Mouse (Mus musculus): Measurements from ENCODE around the gene Cntn4. TPM values are rescaled to one million over a fixed set of nuclear protein-coding genes. Genes with fewer than 3 reads are reported as not detected.

Cntn4 gene
- polyA plus RNA-seq, 1 experiment from 2014 or later: 0.09 TPM

DNA sequence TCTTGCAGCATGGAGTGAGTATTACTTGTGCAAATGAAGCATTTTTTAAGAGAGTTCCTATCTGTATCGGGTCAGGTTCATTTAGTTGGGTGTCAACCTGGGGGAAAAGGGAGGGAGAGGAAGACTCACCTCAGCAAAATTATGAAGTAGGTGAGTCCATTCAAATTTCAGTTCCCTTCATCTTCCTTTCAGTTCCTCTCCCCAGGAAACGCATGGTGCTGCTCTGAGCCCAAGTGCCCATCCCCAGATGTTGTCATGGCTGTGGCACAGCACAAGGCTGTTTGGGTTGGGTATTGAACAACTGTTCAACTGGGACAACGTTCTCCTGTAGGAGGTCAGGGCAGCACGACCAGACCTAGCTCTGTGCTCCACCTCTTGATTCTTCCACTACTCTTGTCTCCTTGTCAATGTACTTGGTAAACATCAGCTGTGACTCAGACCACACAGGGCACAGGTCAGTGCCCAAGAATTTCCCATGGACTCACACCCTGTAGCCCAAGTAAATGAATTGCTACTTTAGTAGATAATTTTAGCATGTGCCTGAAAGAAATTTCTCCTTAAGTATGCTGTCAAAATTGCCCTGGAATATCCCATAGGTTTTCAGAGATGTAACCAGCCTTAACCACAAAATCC, 1052.3 kb downstream of the Cntn4 start:
- 49% methylated on average over 4 of the region's 4 CpGs for WGBS (ENCODE audit: insufficient replicate concordance)
- Histone ChIP-seq H3K27ac (ENCODE audit: low read length) (no peak overlapping the region), H3K36me3 (ENCODE audit: control insufficient read depth, insufficient read depth) (no peaks in the 10 kb centered on the region), H3K4me3 (ENCODE audit: low read depth, low read length) (no peak overlapping the region), H3K9ac (ENCODE audit: low read depth, low read length) (no peak overlapping the region), H3K4me2 (ENCODE audit: low read depth, low read length) (no peak overlapping the region), H3K9me3 (replicated peaks; ENCODE audit: control insufficient read depth, low read length) (no peaks in the 10 kb centered on the region), H3K27me3 (ENCODE audit: control insufficient read depth, insufficient read depth, low read depth, low read length) (no peaks in the 10 kb centered on the region), H3K4me1 (ENCODE audit: control insufficient read depth, low read depth, low read length) (no peaks in the 10 kb centered on the region)
- ATAC-seq (ENCODE audit: low read depth): no peak

DNA sequence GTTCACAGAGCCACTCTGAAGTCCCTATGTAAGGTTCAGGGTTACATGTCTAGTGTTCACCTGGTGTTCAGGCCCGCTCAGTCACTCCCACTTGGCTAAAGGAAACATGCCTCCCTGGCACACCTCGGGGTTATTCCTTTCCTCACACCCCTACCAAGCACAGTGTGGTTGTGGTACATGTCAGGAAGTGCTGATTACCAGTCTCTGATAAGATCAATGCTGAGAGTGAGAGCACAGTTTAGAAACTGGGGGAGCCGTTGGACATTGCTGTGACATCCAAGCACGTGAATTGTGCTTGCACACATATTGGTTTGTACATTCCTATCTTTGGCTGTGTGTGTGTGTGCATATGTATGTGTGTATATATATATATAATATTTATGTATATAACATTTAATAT, 1055.1 kb downstream of the Cntn4 start:
- H3K27ac ChIP-seq (ENCODE audit: low read length): no peak overlapping the region
- WGBS (ENCODE audit: insufficient replicate concordance): 22% methylated on average over 4 of the region's 4 CpGs

DNA sequence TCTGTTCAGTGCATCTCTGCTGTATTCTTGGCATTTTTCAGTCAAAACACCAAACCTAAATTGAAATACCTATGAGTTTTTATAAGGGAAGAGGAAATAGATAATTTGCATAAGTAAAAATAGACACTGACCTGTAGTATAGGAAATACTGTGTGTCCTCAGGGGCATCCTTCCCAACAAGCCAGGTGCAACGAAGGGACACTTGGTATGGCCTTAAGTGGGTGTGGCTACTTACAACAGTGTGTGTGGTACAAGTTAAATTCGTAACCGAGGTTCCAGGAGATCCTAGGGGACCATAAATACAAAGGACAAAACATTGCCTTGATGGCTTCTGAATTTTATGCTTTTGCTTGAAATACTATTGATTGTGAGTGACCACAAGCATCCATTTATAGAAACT, 1060.8 kb downstream of the Cntn4 start:
- Histone ChIP-seq H3K4me2 (ENCODE audit: low read depth, low read length) (no peak overlapping the region), H3K4me3 (ENCODE audit: low read depth, low read length) (no peak overlapping the region), H3K9ac (ENCODE audit: low read depth, low read length) (no peak overlapping the region), H3K4me1 (ENCODE audit: control insufficient read depth, low read depth, low read length) (no peaks in the 10 kb centered on the region), H3K27me3 (ENCODE audit: control insufficient read depth, insufficient read depth, low read depth, low read length) (no peaks in the 10 kb centered on the region), H3K27ac (ENCODE audit: low read length) (no peak overlapping the region), H3K36me3 (ENCODE audit: control insufficient read depth, insufficient read depth) (no peaks in the 10 kb centered on the region), H3K9me3 (replicated peaks; ENCODE audit: control insufficient read depth, low read length) (no peaks in the 10 kb centered on the region)
- ATAC-seq (ENCODE audit: low read depth): no peak
- WGBS (ENCODE audit: insufficient replicate concordance): 68% methylated on average over 3 of the region's 3 CpGs

More for the DNA sequence above, 1055.1 kb downstream of the Cntn4 start:
- Histone ChIP-seq H3K9ac (ENCODE audit: low read depth, low read length) (no peak overlapping the region), H3K4me3 (ENCODE audit: low read depth, low read length) (no peak overlapping the region), H3K27me3 (ENCODE audit: control insufficient read depth, insufficient read depth, low read depth, low read length) (no peaks in the 10 kb centered on the region), H3K4me2 (ENCODE audit: low read depth, low read length) (no peak overlapping the region), H3K36me3 (ENCODE audit: control insufficient read depth, insufficient read depth) (no peaks in the 10 kb centered on the region), H3K4me1 (ENCODE audit: control insufficient read depth, low read depth, low read length) (no peaks in the 10 kb centered on the region), H3K9me3 (replicated peaks; ENCODE audit: control insufficient read depth, low read length) (no peaks in the 10 kb centered on the region)
- ATAC-seq (ENCODE audit: low read depth): no peak

DNA sequence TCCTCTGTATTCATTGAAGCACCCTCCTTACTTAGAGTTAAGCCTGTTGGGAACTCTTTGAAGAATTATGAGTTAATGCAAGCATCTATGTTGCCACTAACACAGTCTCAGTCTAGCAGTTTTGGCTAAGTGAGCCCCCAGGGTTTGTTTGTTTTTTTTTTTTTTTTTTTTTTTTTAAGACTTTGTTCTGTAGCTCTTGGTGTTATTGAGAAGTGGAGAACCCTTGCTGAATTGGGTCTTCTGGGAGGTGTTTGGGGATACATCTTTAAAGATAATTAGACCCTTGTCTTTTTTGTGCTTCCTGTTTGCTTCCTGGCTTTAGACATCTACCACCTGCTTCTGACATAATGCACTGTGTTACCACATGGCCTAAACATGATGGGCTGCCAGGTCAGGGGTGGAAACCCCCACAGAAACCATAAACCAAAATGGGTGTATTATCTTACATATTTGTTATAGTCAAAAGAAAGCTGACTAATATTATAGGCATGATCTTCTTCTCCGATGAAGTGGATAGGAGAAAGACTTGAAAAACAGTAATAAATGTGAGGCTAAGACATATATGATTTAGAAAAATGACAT, 1062.9 kb downstream of the Cntn4 start:
- no peak overlapping the region for H3K9ac ChIP-seq (ENCODE audit: low read depth, low read length)
- no peak overlapping the region for H3K4me3 ChIP-seq (ENCODE audit: low read depth, low read length)
- no peaks in the 10 kb centered on the region for H3K36me3 ChIP-seq (ENCODE audit: control insufficient read depth, insufficient read depth)
- H3K4me2 ChIP-seq (ENCODE audit: low read depth, low read length): no peak overlapping the region
- no peaks in the 10 kb centered on the region for H3K4me1 ChIP-seq (ENCODE audit: control insufficient read depth, low read depth, low read length)
- H3K9me3 ChIP-seq (replicated peaks; ENCODE audit: control insufficient read depth, low read length): no peaks in the 10 kb centered on the region
- no peak for ATAC-seq (ENCODE audit: low read depth)
- H3K27me3 ChIP-seq (ENCODE audit: control insufficient read depth, insufficient read depth, low read depth, low read length): no peaks in the 10 kb centered on the region
- no peak overlapping the region for H3K27ac ChIP-seq (ENCODE audit: low read length)
- 59% methylated on average over 1 of the region's 1 CpGs for WGBS (ENCODE audit: insufficient replicate concordance)

DNA sequence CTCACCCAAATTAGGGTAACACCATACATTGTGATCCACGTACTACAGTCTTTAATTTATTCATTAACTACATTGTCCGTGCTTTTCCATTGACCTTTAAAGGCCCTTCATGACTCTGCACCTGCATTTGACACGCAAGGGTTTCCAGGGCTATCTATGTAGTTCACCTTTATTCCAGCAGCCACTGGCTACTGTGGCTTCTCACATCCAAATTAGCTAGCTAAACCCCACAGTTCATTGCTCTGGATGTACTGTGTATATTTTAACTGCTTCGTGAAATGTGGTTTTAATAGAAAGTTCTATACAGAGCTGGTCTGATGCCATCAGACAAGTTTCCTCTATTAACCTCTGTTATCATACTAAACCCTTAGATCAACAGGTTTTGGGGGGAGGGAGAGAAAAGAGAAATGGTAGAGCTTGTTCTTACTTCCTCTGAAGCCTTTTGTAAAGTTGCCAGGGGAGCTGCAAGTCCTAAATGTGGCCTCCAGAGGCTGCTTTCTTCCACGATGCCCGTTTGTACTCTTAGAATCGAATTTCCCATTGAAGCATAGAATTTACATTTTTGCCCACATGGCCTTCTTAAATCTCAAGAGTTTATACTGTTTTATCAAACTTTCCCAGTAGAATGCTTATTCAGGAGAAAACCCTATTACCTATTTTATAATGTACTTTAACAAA, 1066.2 kb downstream of the Cntn4 start:
- no peaks in the 10 kb centered on the region for H3K4me1 ChIP-seq (ENCODE audit: control insufficient read depth, low read depth, low read length)
- no peak for ATAC-seq (ENCODE audit: low read depth)
- no peaks in the 10 kb centered on the region for H3K36me3 ChIP-seq (ENCODE audit: control insufficient read depth, insufficient read depth)
- no peak overlapping the region for H3K4me3 ChIP-seq (ENCODE audit: low read depth, low read length)
- H3K27ac ChIP-seq (ENCODE audit: low read length): no peak overlapping the region
- 54% methylated on average over 7 of the region's 7 CpGs for WGBS (ENCODE audit: insufficient replicate concordance)
- no peak overlapping the region for H3K4me2 ChIP-seq (ENCODE audit: low read depth, low read length)
- H3K9me3 ChIP-seq (replicated peaks; ENCODE audit: control insufficient read depth, low read length): no peaks in the 10 kb centered on the region
- H3K9ac ChIP-seq (ENCODE audit: low read depth, low read length): no peak overlapping the region
- no peaks in the 10 kb centered on the region for H3K27me3 ChIP-seq (ENCODE audit: control insufficient read depth, insufficient read depth, low read depth, low read length)

DNA sequence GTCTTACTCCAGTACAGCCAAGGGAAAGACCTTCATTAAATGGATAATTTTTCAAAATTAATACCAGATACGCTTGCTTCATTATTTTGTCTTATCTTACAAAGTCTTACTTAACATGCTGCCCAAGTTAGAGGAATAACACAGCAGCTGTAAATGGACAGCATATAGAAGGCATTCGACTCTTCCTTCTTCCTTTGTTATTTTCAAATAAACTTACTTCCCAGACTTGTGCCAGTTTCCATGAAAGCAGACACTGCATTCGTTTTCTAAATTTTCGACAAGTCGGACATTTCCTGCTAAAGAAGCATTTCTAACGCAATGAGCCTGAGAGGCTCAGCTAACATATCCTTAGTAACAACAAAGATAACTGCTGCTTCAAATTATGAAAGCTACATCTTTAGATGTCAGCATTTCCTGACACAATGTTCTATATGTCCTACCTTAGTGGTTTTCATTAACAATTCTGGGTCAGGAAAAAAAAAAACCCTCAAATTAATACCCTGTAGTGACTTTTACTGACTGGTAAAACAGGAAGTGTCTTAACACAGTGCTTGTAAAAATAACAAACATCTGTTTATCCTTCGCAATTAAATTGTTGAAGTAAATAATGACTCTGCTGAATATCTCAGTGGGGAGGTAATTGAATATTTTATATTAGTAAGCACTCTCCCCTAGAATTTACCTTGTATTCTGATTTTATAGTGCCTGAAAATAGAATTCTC, 1068.4 kb downstream of the Cntn4 start:
- H3K4me2 ChIP-seq (ENCODE audit: low read depth, low read length): no peak overlapping the region
- no peak for ATAC-seq (ENCODE audit: low read depth)
- 42% methylated on average over 7 of the region's 7 CpGs for WGBS (ENCODE audit: insufficient replicate concordance)

DNA sequence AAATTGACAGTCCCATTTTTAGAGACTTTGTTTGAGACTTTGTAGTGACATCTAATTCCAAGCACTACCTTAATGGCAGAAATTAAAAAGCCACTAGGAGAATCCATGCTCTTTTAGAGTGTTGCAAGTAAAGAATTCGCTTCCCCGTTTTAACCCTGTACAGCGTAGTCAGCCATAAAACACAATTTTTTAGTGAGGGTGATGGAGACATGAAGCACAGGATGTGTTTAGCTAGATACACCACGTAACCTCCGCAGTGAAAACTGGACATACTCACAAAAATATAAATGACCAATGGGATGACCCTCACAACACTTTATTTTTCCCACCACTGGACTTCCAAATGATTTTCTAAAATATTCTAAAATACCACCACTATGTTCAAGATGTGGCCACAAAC, 1069.8 kb downstream of the Cntn4 start:
- Histone ChIP-seq H3K36me3 (ENCODE audit: control insufficient read depth, insufficient read depth) (no peaks in the 10 kb centered on the region), H3K27ac (ENCODE audit: low read length) (no peak overlapping the region), H3K4me2 (ENCODE audit: low read depth, low read length) (no peak overlapping the region), H3K27me3 (ENCODE audit: control insufficient read depth, insufficient read depth, low read depth, low read length) (no peaks in the 10 kb centered on the region), H3K4me1 (ENCODE audit: control insufficient read depth, low read depth, low read length) (no peaks in the 10 kb centered on the region), H3K9ac (ENCODE audit: low read depth, low read length) (no peak overlapping the region), H3K4me3 (ENCODE audit: low read depth, low read length) (no peak overlapping the region), H3K9me3 (replicated peaks; ENCODE audit: control insufficient read depth, low read length) (no peaks in the 10 kb centered on the region)
- ATAC-seq (ENCODE audit: low read depth): no peak
- 75% methylated on average over 5 of the region's 5 CpGs for WGBS (ENCODE audit: insufficient replicate concordance)

More for the DNA sequence above, 1068.4 kb downstream of the Cntn4 start:
- Histone ChIP-seq H3K4me3 (ENCODE audit: low read depth, low read length) (no peak overlapping the region), H3K9ac (ENCODE audit: low read depth, low read length) (no peak overlapping the region), H3K4me1 (ENCODE audit: control insufficient read depth, low read depth, low read length) (no peaks in the 10 kb centered on the region), H3K27me3 (ENCODE audit: control insufficient read depth, insufficient read depth, low read depth, low read length) (no peaks in the 10 kb centered on the region), H3K27ac (ENCODE audit: low read length) (no peak overlapping the region), H3K36me3 (ENCODE audit: control insufficient read depth, insufficient read depth) (no peaks in the 10 kb centered on the region), H3K9me3 (replicated peaks; ENCODE audit: control insufficient read depth, low read length) (no peaks in the 10 kb centered on the region)

DNA sequence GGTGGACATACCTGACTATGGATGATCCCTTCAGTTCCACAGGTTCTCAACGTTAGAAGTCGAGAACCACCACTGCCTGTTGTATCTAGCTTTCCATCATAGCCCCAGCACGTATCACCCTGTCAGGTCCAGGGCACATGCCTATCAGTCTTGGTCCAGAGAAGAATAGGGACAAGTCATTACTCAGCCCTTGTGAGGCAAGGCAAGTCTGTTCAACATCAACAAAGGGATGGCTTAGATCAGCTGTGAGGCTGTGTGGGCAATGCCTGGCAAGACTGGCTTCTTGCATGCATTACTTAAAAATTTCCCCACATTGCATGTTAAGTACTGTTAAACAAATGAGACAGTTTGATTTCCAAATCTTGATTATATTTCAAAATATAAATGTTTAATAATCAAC, 1070.3 kb downstream of the Cntn4 start:
- no peak overlapping the region for H3K4me2 ChIP-seq (ENCODE audit: low read depth, low read length)
- no peak overlapping the region for H3K9ac ChIP-seq (ENCODE audit: low read depth, low read length)
- no peaks in the 10 kb centered on the region for H3K27me3 ChIP-seq (ENCODE audit: control insufficient read depth, insufficient read depth, low read depth, low read length)
- H3K27ac ChIP-seq (ENCODE audit: low read length): no peak overlapping the region
- H3K4me1 ChIP-seq (ENCODE audit: control insufficient read depth, low read depth, low read length): no peaks in the 10 kb centered on the region
- no peaks in the 10 kb centered on the region for H3K36me3 ChIP-seq (ENCODE audit: control insufficient read depth, insufficient read depth)
- no peak overlapping the region for H3K4me3 ChIP-seq (ENCODE audit: low read depth, low read length)
- WGBS (ENCODE audit: insufficient replicate concordance): 41% methylated on average over 3 of the region's 3 CpGs
- H3K9me3 ChIP-seq (replicated peaks; ENCODE audit: control insufficient read depth, low read length): no peaks in the 10 kb centered on the region
- ATAC-seq (ENCODE audit: low read depth): no peak
